Mouse (Mus musculus): Measurements from ENCODE around the gene Insr. TPM values are rescaled to one million over a fixed set of nuclear protein-coding genes. Genes with fewer than 3 reads are reported as not detected.

The Insr gene
- polyA plus RNA-seq, 1 experiment from 2014 or later: 45.7 TPM

GRCm38 (mm10) chr8:3221960-3222635, 57.3 kb downstream of the Insr start:
- no peak for ATAC-seq (replicated peaks; ENCODE audit: insufficient number of reproducible peaks, low FRiP score, low TSS enrichment)
- H3K27ac ChIP-seq (ENCODE audit: low read depth, low read length): peak overlapping the region; percentile 86
- H3K36me3 ChIP-seq (ENCODE audit: control insufficient read depth, insufficient read depth, low read length): no peaks in the 10 kb centered on the region
- H3K27me3 ChIP-seq (ENCODE audit: control insufficient read depth, insufficient read depth, low read length): no peaks in the 10 kb centered on the region
- H3K4me3 ChIP-seq (ENCODE audit: low read depth, low read length): peak overlapping the region; percentile 49; the same call in 1 of the 2 replicates
- H3K9me3 ChIP-seq (replicated peaks; ENCODE audit: control insufficient read depth, low read length): no peaks in the 10 kb centered on the region
- peak overlapping the region; percentile 81 for H3K4me2 ChIP-seq
- H3K4me1 ChIP-seq (ENCODE audit: control insufficient read depth, insufficient read depth, low read length): peaks cover 9% of the 10 kb centered on the region
- 67% methylated on average over 6 of the region's 6 CpGs for WGBS (ENCODE audit: insufficient replicate concordance)
- H3K9ac ChIP-seq (ENCODE audit: low read depth, low read length): peak overlapping the region; percentile 83; the same call in 1 of the 2 replicates

GRCm38 (mm10) chr8:3221047-3221959, 58.1 kb downstream of the Insr start:
- Histone ChIP-seq H3K4me1 (ENCODE audit: control insufficient read depth, insufficient read depth, low read length) (peaks cover 16% of the 10 kb centered on the region), H3K4me2 (peak overlapping the region; percentile 81), H3K9me3 (replicated peaks; ENCODE audit: control insufficient read depth, low read length) (no peaks in the 10 kb centered on the region), H3K36me3 (ENCODE audit: control insufficient read depth, insufficient read depth, low read length) (no peaks in the 10 kb centered on the region), H3K4me3 (ENCODE audit: low read depth, low read length) (peak overlapping the region; percentile 49), H3K9ac (ENCODE audit: low read depth, low read length) (peak overlapping the region; percentile 83), H3K27ac (ENCODE audit: low read depth, low read length) (peak overlapping the region; percentile 86), H3K27me3 (ENCODE audit: control insufficient read depth, insufficient read depth, low read length) (no peaks in the 10 kb centered on the region)
- WGBS (ENCODE audit: insufficient replicate concordance): 2% methylated on average over 43 of the region's 43 CpGs
- ATAC-seq (replicated peaks; ENCODE audit: insufficient number of reproducible peaks, low FRiP score, low TSS enrichment): peak; percentile 98

- WGBS (ENCODE audit: insufficient replicate concordance): 6% methylated on average over 9 of the region's 9 CpGs
- Histone ChIP-seq H3K4me2 (peak overlapping the region; percentile 81), H3K4me3 (ENCODE audit: low read depth, low read length) (peak overlapping the region; percentile 49), H3K9ac (ENCODE audit: low read depth, low read length) (peak overlapping the region; percentile 83; the same call in 1 of the 2 replicates), H3K4me1 (ENCODE audit: control insufficient read depth, insufficient read depth, low read length) (peaks cover 22% of the 10 kb centered on the region), H3K36me3 (ENCODE audit: control insufficient read depth, insufficient read depth, low read length) (no peaks in the 10 kb centered on the region), H3K27ac (ENCODE audit: low read depth, low read length) (peak overlapping the region; percentile 86), H3K9me3 (replicated peaks; ENCODE audit: control insufficient read depth, low read length) (no peaks in the 10 kb centered on the region), H3K27me3 (ENCODE audit: control insufficient read depth, insufficient read depth, low read length) (no peaks in the 10 kb centered on the region)
- ATAC-seq (replicated peaks; ENCODE audit: insufficient number of reproducible peaks, low FRiP score, low TSS enrichment): 0 out of 2 replicates have a peak, but pooled peaks have one; percentile 4
Observed at GRCm38 (mm10) chr8:3220502-3220901, 58.9 kb downstream of the Insr start.

GRCm38 (mm10) chr8:3219921-3220411, 59.5 kb downstream of the Insr start:
- no peaks in the 10 kb centered on the region for H3K9me3 ChIP-seq (replicated peaks; ENCODE audit: control insufficient read depth, low read length)
- no peak for ATAC-seq (replicated peaks; ENCODE audit: insufficient number of reproducible peaks, low FRiP score, low TSS enrichment)
- WGBS (ENCODE audit: insufficient replicate concordance): 85% methylated on average over 12 of the region's 12 CpGs
- peak overlapping the region; percentile 86; the same call in 1 of the 2 replicates for H3K27ac ChIP-seq (ENCODE audit: low read depth, low read length)
- H3K9ac ChIP-seq (ENCODE audit: low read depth, low read length): no peak overlapping the region
- H3K36me3 ChIP-seq (ENCODE audit: control insufficient read depth, insufficient read depth, low read length): no peaks in the 10 kb centered on the region
- H3K4me3 ChIP-seq (ENCODE audit: low read depth, low read length): no peak overlapping the region
- H3K4me1 ChIP-seq (ENCODE audit: control insufficient read depth, insufficient read depth, low read length): peaks cover 24% of the 10 kb centered on the region
- no peaks in the 10 kb centered on the region for H3K27me3 ChIP-seq (ENCODE audit: control insufficient read depth, insufficient read depth, low read length)
- H3K4me2 ChIP-seq: peak overlapping the region; percentile 81

GRCm38 (mm10) chr8:3219266-3219665, 60.2 kb downstream of the Insr start:
- Histone ChIP-seq H3K4me1 (ENCODE audit: control insufficient read depth, insufficient read depth, low read length) (peaks cover 24% of the 10 kb centered on the region), H3K27me3 (ENCODE audit: control insufficient read depth, insufficient read depth, low read length) (no peaks in the 10 kb centered on the region), H3K9me3 (replicated peaks; ENCODE audit: control insufficient read depth, low read length) (no peaks in the 10 kb centered on the region), H3K4me2 (no peak overlapping the region), H3K9ac (ENCODE audit: low read depth, low read length) (no peak overlapping the region), H3K36me3 (ENCODE audit: control insufficient read depth, insufficient read depth, low read length) (no peaks in the 10 kb centered on the region), H3K4me3 (ENCODE audit: low read depth, low read length) (no peak overlapping the region), H3K27ac (ENCODE audit: low read depth, low read length) (no peak overlapping the region)
- WGBS (ENCODE audit: insufficient replicate concordance): 76% methylated on average over 3 of the region's 3 CpGs
- ATAC-seq (replicated peaks; ENCODE audit: insufficient number of reproducible peaks, low FRiP score, low TSS enrichment): no peak

GRCm38 (mm10) chr8:3216541-3217092, 62.8 kb downstream of the Insr start:
- Histone ChIP-seq H3K9ac (ENCODE audit: low read depth, low read length) (no peak overlapping the region), H3K27me3 (ENCODE audit: control insufficient read depth, insufficient read depth, low read length) (no peaks in the 10 kb centered on the region), H3K27ac (ENCODE audit: low read depth, low read length) (peak overlapping the region; percentile 46; the same call in 1 of the 2 replicates), H3K4me1 (ENCODE audit: control insufficient read depth, insufficient read depth, low read length) (peaks cover 21% of the 10 kb centered on the region), H3K4me3 (ENCODE audit: low read depth, low read length) (no peak overlapping the region), H3K36me3 (ENCODE audit: control insufficient read depth, insufficient read depth, low read length) (0 out of 2 replicates have a peak, but pooled peaks cover 2% of the 10 kb centered on the region), H3K9me3 (replicated peaks; ENCODE audit: control insufficient read depth, low read length) (no peaks in the 10 kb centered on the region), H3K4me2 (no peak overlapping the region)
- no peak for ATAC-seq (replicated peaks; ENCODE audit: insufficient number of reproducible peaks, low FRiP score, low TSS enrichment)
- 59% methylated on average over 4 of the region's 4 CpGs for WGBS (ENCODE audit: insufficient replicate concordance)

GRCm38 (mm10) chr8:3215561-3215960, 63.9 kb downstream of the Insr start:
- ATAC-seq (replicated peaks; ENCODE audit: insufficient number of reproducible peaks, low FRiP score, low TSS enrichment): peak; percentile 59
- no peaks in the 10 kb centered on the region for H3K9me3 ChIP-seq (replicated peaks; ENCODE audit: control insufficient read depth, low read length)
- H3K27me3 ChIP-seq (ENCODE audit: control insufficient read depth, insufficient read depth, low read length): no peaks in the 10 kb centered on the region
- peaks cover 21% of the 10 kb centered on the region for H3K4me1 ChIP-seq (ENCODE audit: control insufficient read depth, insufficient read depth, low read length)
- no peak overlapping the region for H3K4me3 ChIP-seq (ENCODE audit: low read depth, low read length)
- H3K4me2 ChIP-seq: no peak overlapping the region
- H3K9ac ChIP-seq (ENCODE audit: low read depth, low read length): no peak overlapping the region
- peak overlapping the region; percentile 64 for H3K27ac ChIP-seq (ENCODE audit: low read depth, low read length)
- H3K36me3 ChIP-seq (ENCODE audit: control insufficient read depth, insufficient read depth, low read length): 0 out of 2 replicates have a peak, but pooled peaks cover 2% of the 10 kb centered on the region

GRCm38 (mm10) chr8:3214601-3215000, 64.8 kb downstream of the Insr start:
- ATAC-seq (replicated peaks; ENCODE audit: insufficient number of reproducible peaks, low FRiP score, low TSS enrichment): no peak
- no peaks in the 10 kb centered on the region for H3K9me3 ChIP-seq (replicated peaks; ENCODE audit: control insufficient read depth, low read length)
- H3K4me3 ChIP-seq (ENCODE audit: low read depth, low read length): no peak overlapping the region
- 0 out of 2 replicates have a peak, but pooled peaks cover 2% of the 10 kb centered on the region for H3K36me3 ChIP-seq (ENCODE audit: control insufficient read depth, insufficient read depth, low read length)
- H3K4me2 ChIP-seq: no peak overlapping the region
- H3K27ac ChIP-seq (ENCODE audit: low read depth, low read length): no peak overlapping the region
- H3K4me1 ChIP-seq (ENCODE audit: control insufficient read depth, insufficient read depth, low read length): peaks cover 17% of the 10 kb centered on the region
- H3K9ac ChIP-seq (ENCODE audit: low read depth, low read length): no peak overlapping the region
- 75% methylated on average over 1 of the region's 1 CpGs for WGBS (ENCODE audit: insufficient replicate concordance)
- H3K27me3 ChIP-seq (ENCODE audit: control insufficient read depth, insufficient read depth, low read length): no peaks in the 10 kb centered on the region

All from heart, embryonic 11.5 days (tissue).